Mouse (Mus musculus) small intestine, adult 2 months (tissue): ENCODE results near the gene Glis3.

Experiments
- CTCF ChIP-seq: fragments of 200-500 bp; IDR thresholded peaks from 2 replicates; pipeline ENCODE4 v1.5.1; 2012; ENCODE audit warnings: low read depth, mild to moderate bottlenecking, control low read depth, inconsistent platforms, low read length, moderate library complexity, mixed read lengths; ENCODE audit not compliant: insufficient replicate concordance, insufficient read length; ENCODE audit errors: extremely low read depth
- POLR2A ChIP-seq: fragments of 200-500 bp; IDR thresholded peaks from 2 replicates; pipeline ENCODE4 v1.6.1; 2012; ENCODE audit warnings: low read depth, mild to moderate bottlenecking, control low read depth, inconsistent platforms, low read length, moderate library complexity

DNA sequence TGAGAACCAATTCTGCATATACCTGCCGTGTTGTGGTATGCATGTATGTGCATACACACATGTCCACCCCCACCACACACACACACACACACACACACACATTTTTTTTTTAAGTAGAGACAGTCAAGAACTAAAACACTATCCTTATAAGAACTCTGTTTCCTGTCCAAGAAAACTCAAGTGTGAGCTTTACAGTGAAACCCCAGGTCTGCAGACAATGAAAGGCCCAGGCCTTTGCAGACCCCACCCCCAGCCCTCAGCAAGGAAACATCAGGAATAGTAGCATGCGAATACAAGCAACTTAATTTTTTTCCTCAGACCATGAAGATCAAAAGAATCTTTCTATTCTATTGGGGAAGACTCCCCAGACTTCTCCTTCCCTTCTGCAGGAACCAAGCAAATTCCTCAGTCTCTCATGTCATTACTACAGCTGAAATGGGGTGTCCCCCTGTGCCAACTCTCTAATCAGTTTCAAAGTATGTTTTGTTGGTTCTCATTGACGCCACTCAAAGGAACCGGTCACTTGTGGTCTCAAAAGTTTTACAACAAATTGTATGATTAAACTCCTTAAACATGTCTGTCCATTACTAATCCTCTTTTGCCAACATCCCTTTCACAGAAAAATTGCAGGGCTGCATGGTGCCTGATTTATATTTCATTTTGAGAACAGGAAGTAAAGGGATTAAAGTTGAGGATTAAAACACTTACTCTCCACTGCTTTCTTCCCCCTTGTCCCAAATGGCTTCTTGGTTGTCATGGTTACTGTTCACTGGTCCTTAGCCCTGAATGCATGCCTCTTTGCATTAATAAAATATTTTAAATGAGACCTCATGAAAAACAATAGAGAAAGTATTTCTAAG lies 343.0 kb downstream of the Glis3 start:
- no peak for TF ChIP-seq POLR2A
- no peak for TF ChIP-seq CTCF
